Mouse (Mus musculus) adipose tissue, adult 10 weeks (tissue): ENCODE results near the gene Sema4f. TPM values are rescaled to one million over a fixed set of nuclear protein-coding genes. Genes with fewer than 3 reads are reported as not detected.

Experiments
- polyA plus RNA-seq: library from polyadenylated mRNA; stranded (reverse); fragments of 350-450 nt; fragmentation: Illumina TruSeq; extraction: RNeasy Lipid Tissue Mini Kit (QIAGEN cat#74804); gene quantifications from one replicate; pipeline ENCODE4 v1.2.3, GENCODE M21; 2014; ENCODE audit warnings: low read depth, low replicate concordance

The Sema4f gene
- polyA plus RNA-seq = 0.48 TPM

GRCm38 (mm10) chr6:82939167-82939912, at the start of gene Sema4f:
Gene Sema4f, minus strand, starts transcription at chr6:82939769.

GRCm38 (mm10) chr6:82946651-82947050, 7.1 kb upstream of the Sema4f start, which contains the start of gene M1ap:
Gene M1ap, plus strand, starts transcription at chr6:82946902.

Other genes with a start within 250 kb of the Sema4f start
- gene Pole4, start 234.4 kb downstream of the Sema4f start, polyA plus RNA-seq = 56.5 TPM
- gene Hk2, start 165.3 kb downstream of the Sema4f start, polyA plus RNA-seq = 74.2 TPM
- gene M1ap, start 7.1 kb upstream of the Sema4f start, polyA plus RNA-seq = 4.6 TPM
- 25.7 TPM for gene Dok1, start 93.7 kb upstream of the Sema4f start, polyA plus RNA-seq
- gene Loxl3, start 94.4 kb upstream of the Sema4f start, polyA plus RNA-seq = 11.2 TPM
- 147 TPM for gene Aup1, start 114.8 kb upstream of the Sema4f start, polyA plus RNA-seq
- gene Htra2, start 115.5 kb upstream of the Sema4f start, polyA plus RNA-seq = 32.7 TPM
- gene Dqx1, start 118.1 kb upstream of the Sema4f start, polyA plus RNA-seq = 1.6 TPM
- not detected for gene Tlx2, start 130.5 kb upstream of the Sema4f start, polyA plus RNA-seq
- gene Pcgf1, start 138.1 kb upstream of the Sema4f start, polyA plus RNA-seq = 14.9 TPM
- 1.5 TPM for gene Lbx2, start 146.6 kb upstream of the Sema4f start, polyA plus RNA-seq
- gene Ccdc142, start 161.8 kb upstream of the Sema4f start, polyA plus RNA-seq = 3.6 TPM
- 3.8 TPM for gene Gm42688, start 161.8 kb upstream of the Sema4f start, polyA plus RNA-seq
- gene Mrpl53, start 169.3 kb upstream of the Sema4f start, polyA plus RNA-seq = 73.1 TPM
- gene Mogs, start 175.7 kb upstream of the Sema4f start, polyA plus RNA-seq = 34.0 TPM
- 99.3 TPM for gene Wbp1, start 181.8 kb upstream of the Sema4f start, polyA plus RNA-seq
- 26.8 TPM for gene Ino80b, start 185.7 kb upstream of the Sema4f start, polyA plus RNA-seq
- 21.8 TPM for gene Rtkn, start 195.7 kb upstream of the Sema4f start, polyA plus RNA-seq
- 3.0 TPM for gene Wdr54, start 216.6 kb upstream of the Sema4f start, polyA plus RNA-seq
- 14.5 TPM for gene 1700003E16Rik, start 216.6 kb upstream of the Sema4f start, polyA plus RNA-seq
- 74.4 TPM for gene Dctn1, start 226.2 kb upstream of the Sema4f start, polyA plus RNA-seq